Mouse (Mus musculus) kidney, adult 11 months (tissue): ENCODE results near the gene Tor2a.

Experiments used
- DNase-seq: peaks from one replicate; pipeline ENCODE4 v3.0.0; 2022

Gene Tor2a

GRCm38 (mm10) chr2:32767241-32767640 is 10.2 kb downstream of the Tor2a start:
- peak; percentile 48 for DNase-seq

GRCm38 (mm10) chr2:32768661-32769285 is 11.7 kb downstream of the Tor2a start:
- DNase-seq = peak; percentile 64

GRCm38 (mm10) chr2:32769327-32770085 is 12.5 kb downstream of the Tor2a start:
- no peak for DNase-seq

GRCm38 (mm10) chr2:32771886-32772285 is 14.9 kb downstream of the Tor2a start:
- peak; percentile 59 for DNase-seq

GRCm38 (mm10) chr2:32772626-32773279 is 15.7 kb downstream of the Tor2a start:
- DNase-seq = no peak

GRCm38 (mm10) chr2:32775359-32776074 is 18.5 kb downstream of the Tor2a start, which contains the start of the genes Ttc16 and Ptrh1:
Gene Ttc16 (minus strand): TSS chr2:32775633.
Gene Ptrh1 (plus strand): TSS chr2:32775786.
- peak; percentile 98 for DNase-seq

GRCm38 (mm10) chr2:32776192-32776591 is 19.2 kb downstream of the Tor2a start:
- DNase-seq = no peak

GRCm38 (mm10) chr2:32778081-32778480 is 21.0 kb downstream of the Tor2a start:
- DNase-seq = no peak

- DNase-seq = peak; percentile 51
Observed at GRCm38 (mm10) chr2:32779131-32779530, 22.1 kb downstream of the Tor2a start.

- no peak for DNase-seq
Observed at GRCm38 (mm10) chr2:32779714-32780113, 22.7 kb downstream of the Tor2a start.

GRCm38 (mm10) chr2:32781710-32782109 is 24.7 kb downstream of the Tor2a start:
- DNase-seq = no peak

- DNase-seq = no peak
Observed at GRCm38 (mm10) chr2:32784048-32784681, 27.1 kb downstream of the Tor2a start, which contains the start of gene Cfap157. Gene Cfap157 (minus strand): TSS chr2:32784428.

GRCm38 (mm10) chr2:32787176-32787575 is 30.1 kb downstream of the Tor2a start:
- no peak for DNase-seq

GRCm38 (mm10) chr2:32788581-32788980 is 31.5 kb downstream of the Tor2a start:
- no peak for DNase-seq

- DNase-seq = no peak
Observed at GRCm38 (mm10) chr2:32791297-32791696, 34.3 kb downstream of the Tor2a start.

- DNase-seq = no peak
Observed at GRCm38 (mm10) chr2:32795748-32796418, 38.8 kb downstream of the Tor2a start.

- no peak for DNase-seq
Observed at GRCm38 (mm10) chr2:32798251-32798962, 41.4 kb downstream of the Tor2a start.

GRCm38 (mm10) chr2:32808816-32809566 is 52.0 kb downstream of the Tor2a start:
- no peak for DNase-seq
